Mouse (Mus musculus) MEL (cell line): ENCODE data around the gene Arpc3. TPM values are rescaled to one million over a fixed set of nuclear protein-coding genes. Genes with fewer than 3 reads are reported as not detected.
A peak's percentile ranks its signal among the peaks of the same experiment; 100 is the strongest.
"Not testable (repeated sequence)": the region's sequence is repeated elsewhere in the genome, so short reads cannot be mapped to it uniquely, and the experiment has no call there.

Experiments used
- DNase-seq: peaks from one replicate; pipeline ENCODE4 v3.0.0; 2011; ENCODE audit warnings: low read depth, low spot score
- H3K27ac ChIP-seq: 2 replicates; pipeline ENCODE4 v1.5.1; 2012; ENCODE audit warnings: low read depth, mild to moderate bottlenecking, control low read depth, low read length, moderate library complexity; ENCODE audit not compliant: control insufficient read depth
- H3K27me3 ChIP-seq, 2 experiments: fragments of 150-350 bp in 1 of 2; sonication (generic) in 1 of 2; 2 replicates each; pipeline ENCODE4 v1.6.1; 2012; ENCODE audit warnings: low read length in 2 of 2, mild to moderate bottlenecking in 2 of 2, improper control_type of control experiment in 1 of 2, moderate library complexity in 1 of 2; ENCODE audit not compliant: insufficient read depth in 2 of 2, control insufficient read depth in 1 of 2
- H3K36me3 ChIP-seq, 2 experiments: 2 replicates each; pipeline ENCODE4 v1.6.1; 2012 to 2014; ENCODE audit warnings: low read length in 2 of 2, improper control_type of control experiment in 1 of 2, inconsistent platforms in 1 of 2, mild to moderate bottlenecking in 1 of 2; ENCODE audit not compliant: insufficient read depth in 2 of 2, control insufficient read depth in 1 of 2
- H3K4me1 ChIP-seq, 2 experiments: fragments of 150-350 bp in 1 of 2; sonication (generic) in 1 of 2; 2 replicates each; pipeline ENCODE4 v1.6.1; 2012; ENCODE audit warnings: low read length in 2 of 2, improper control_type of control experiment in 1 of 2, mild to moderate bottlenecking in 1 of 2; ENCODE audit not compliant: insufficient read depth in 2 of 2, control insufficient read depth in 1 of 2
- H3K4me3 ChIP-seq, 2 experiments: fragments of 150-350 bp in 1 of 2; sonication (generic) in 1 of 2; 2 replicates each; pipeline ENCODE4 v1.5.1; 2012; ENCODE audit warnings: low read depth in 2 of 2, low read length in 2 of 2, mild to moderate bottlenecking in 2 of 2, moderate library complexity in 2 of 2, control low read depth in 1 of 2, improper control_type of control experiment in 1 of 2; ENCODE audit not compliant: control insufficient read depth in 1 of 2, insufficient read depth in 1 of 2
- H3K79me2 ChIP-seq: 2 replicates; pipeline ENCODE4 v1.6.1; 2012; ENCODE audit warnings: mild to moderate bottlenecking, low read length, moderate library complexity; ENCODE audit not compliant: control insufficient read depth, poor library complexity, insufficient read depth
- H3K9ac ChIP-seq: 2 replicates; pipeline ENCODE4 v1.6.1; 2012; ENCODE audit warnings: low read depth, mild to moderate bottlenecking, control low read depth, low read length, moderate library complexity; ENCODE audit not compliant: control insufficient read depth, poor library complexity, severe bottlenecking
- H3K9me3 ChIP-seq: fragments of 150-350 bp; sonication (generic); replicated peaks from 2 replicates; pipeline ENCODE4 v1.6.1; 2012; ENCODE audit warnings: mild to moderate bottlenecking, low read length, improper control_type of control experiment, moderate library complexity; ENCODE audit not compliant: insufficient read depth
- CTCF ChIP-seq, 3 experiments: IDR thresholded peaks in 2 of 3; conservative IDR thresholded peaks in 1 of 3; 2 replicates each; pipeline ENCODE4 v1.5.1; 2011 to 2012; ENCODE audit warnings: low read length in 3 of 3, low read depth in 2 of 3, mild to moderate bottlenecking in 2 of 3, improper control_type of control experiment in 1 of 3, inconsistent platforms in 1 of 3, mixed read lengths in 1 of 3, moderate library complexity in 1 of 3; ENCODE audit not compliant: control insufficient read depth in 1 of 3, insufficient read depth in 1 of 3, poor library complexity in 1 of 3, severe bottlenecking in 1 of 3
- E2F4 ChIP-seq: IDR thresholded peaks from 2 replicates; pipeline ENCODE4 v1.6.1; 2011; ENCODE audit warnings: low read depth, low read length, improper control_type of control experiment, borderline replicate concordance
- GABPA ChIP-seq: IDR thresholded peaks from 2 replicates; pipeline ENCODE4 v1.6.1; 2012; ENCODE audit warnings: low read depth, mild to moderate bottlenecking, inconsistent platforms, low read length, improper control_type of control experiment, moderate library complexity
- GATA1 ChIP-seq: IDR thresholded peaks from 2 replicates; pipeline ENCODE4 v1.6.1; 2011; ENCODE audit warnings: low read depth, low read length, improper control_type of control experiment
- JUND ChIP-seq: IDR thresholded peaks from 2 replicates; pipeline ENCODE4 v1.6.1; 2011; ENCODE audit warnings: low read depth, mild to moderate bottlenecking, improper control_type of control experiment, low read length
- MAZ ChIP-seq: IDR thresholded peaks from 2 replicates; pipeline ENCODE4 v1.6.1; 2012; ENCODE audit warnings: low read depth, mild to moderate bottlenecking, inconsistent platforms, low read length, improper control_type of control experiment
- MEF2A ChIP-seq: IDR thresholded peaks from 2 replicates; pipeline ENCODE4 v1.6.1; 2014; ENCODE audit warnings: low read depth, mild to moderate bottlenecking, inconsistent platforms, low read length, improper control_type of control experiment; ENCODE audit not compliant: poor library complexity, insufficient replicate concordance, severe bottlenecking; ENCODE audit errors: extremely low read depth
- MYB ChIP-seq: IDR thresholded peaks from 2 replicates; pipeline ENCODE4 v1.6.1; 2011; ENCODE audit warnings: mild to moderate bottlenecking, low read depth, low read length, improper control_type of control experiment
- NELFE ChIP-seq: IDR thresholded peaks from 2 replicates; pipeline ENCODE4 v1.6.1; 2011; ENCODE audit warnings: low read depth, low read length, improper control_type of control experiment
- POLR2A ChIP-seq, 2 experiments: IDR thresholded peaks; 2 replicates each; pipeline ENCODE4 v1.6.1; 2011 to 2012; ENCODE audit warnings: low read length in 2 of 2, mild to moderate bottlenecking in 2 of 2, control low read depth in 1 of 2, improper control_type of control experiment in 1 of 2, low read depth in 1 of 2, moderate library complexity in 1 of 2; ENCODE audit not compliant: control insufficient read depth in 1 of 2, insufficient read depth in 1 of 2, poor library complexity in 1 of 2
- UBTF ChIP-seq: IDR thresholded peaks from 2 replicates; pipeline ENCODE4 v1.6.1; 2012; ENCODE audit warnings: low read depth, mild to moderate bottlenecking, inconsistent platforms, low read length, improper control_type of control experiment, moderate library complexity, borderline replicate concordance; ENCODE audit not compliant: insufficient read depth
- USF1 ChIP-seq: IDR thresholded peaks from 2 replicates; pipeline ENCODE4 v1.6.1; 2014; ENCODE audit warnings: low read depth, mild to moderate bottlenecking, inconsistent platforms, low read length, improper control_type of control experiment, moderate library complexity
- USF2 ChIP-seq, 2 experiments: IDR thresholded peaks; 2 replicates each; pipeline ENCODE4 v1.6.1; 2011 to 2012; ENCODE audit warnings: improper control_type of control experiment in 2 of 2, low read length in 2 of 2, borderline replicate concordance in 1 of 2, inconsistent platforms in 1 of 2, low read depth in 1 of 2, mild to moderate bottlenecking in 1 of 2; ENCODE audit not compliant: insufficient read depth in 1 of 2
- ZKSCAN1 ChIP-seq: IDR thresholded peaks from 2 replicates; pipeline ENCODE4 v1.6.1; 2012; ENCODE audit warnings: low read depth, mild to moderate bottlenecking, inconsistent platforms, low read length, improper control_type of control experiment, moderate library complexity
- polyA plus RNA-seq, 2 experiments: library from polyadenylated mRNA; stranded (reverse) in 1 of 2; unstranded in 1 of 2; fragments of >175 nt in 1 of 2; fragments of >200 nt in 1 of 2; gene quantifications; 2 replicates each; pipeline versions ENCODE4 v1.2.1 to v1.2.4; 2012; ENCODE audit warnings: low replicate concordance in 2 of 2, low read depth in 1 of 2; ENCODE audit not compliant: insufficient read length in 2 of 2, insufficient read depth in 1 of 2, missing spikeins in 1 of 2
- total RNA-seq: library from RNA; depleted of rRNA; stranded (reverse); fragments of 300-350 nt; gene quantifications from 2 replicates; pipeline ENCODE4 v1.2.3, GENCODE M21; 2012

The Arpc3 gene
- total and polyA plus RNA-seq, 3 experiments: 365 to 1,109 (median 433) TPM

DNA sequence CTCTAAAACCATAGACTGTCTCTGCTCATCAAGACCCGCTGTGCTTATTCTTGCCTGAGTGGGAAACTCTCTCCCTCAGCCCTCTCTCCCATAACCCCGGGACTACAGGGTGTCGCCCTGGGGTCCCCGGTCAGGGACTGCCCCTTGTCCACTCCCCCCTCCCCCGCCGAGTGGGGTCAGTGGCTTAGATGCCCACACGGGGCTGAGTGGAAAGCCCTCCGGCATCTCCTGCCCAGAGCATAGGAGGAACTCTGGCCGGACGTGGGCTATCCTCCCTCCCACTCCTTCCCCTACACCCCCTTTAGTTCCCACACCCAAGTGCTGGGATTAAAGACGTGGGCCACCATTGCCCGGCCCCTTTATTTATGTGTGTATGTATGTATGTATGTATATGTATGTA is 23.8 kb downstream of the Arpc3 start:
- Histone ChIP-seq H3K27ac (no peak overlapping the region), H3K79me2 (no peaks in the 10 kb centered on the region), H3K9me3 (no peaks in the 10 kb centered on the region), H3K27me3 (no peaks in the 10 kb centered on the region), H3K9ac (no peak overlapping the region), H3K36me3 (peaks cover 0 to 2% of the 10 kb centered on the region in 2 experiments; a peak in 1 of 4 replicates)
- DNase-seq: no peak
- TF ChIP-seq E2F4 (no peak), ZKSCAN1 (no peak), MYB (no peak), MEF2A (no peak), JUND (no peak), GABPA (no peak), NELFE (no peak), MAZ (no peak), UBTF (no peak)
- TF ChIP-seq, all 39 proteins: peak for 0
- Histone ChIP-seq H3K4me1 (peaks cover 0 to 4% of the 10 kb centered on the region in 2 experiments; a peak in 1 of 4 replicates), H3K4me3 (no peak overlapping the region)

DNA sequence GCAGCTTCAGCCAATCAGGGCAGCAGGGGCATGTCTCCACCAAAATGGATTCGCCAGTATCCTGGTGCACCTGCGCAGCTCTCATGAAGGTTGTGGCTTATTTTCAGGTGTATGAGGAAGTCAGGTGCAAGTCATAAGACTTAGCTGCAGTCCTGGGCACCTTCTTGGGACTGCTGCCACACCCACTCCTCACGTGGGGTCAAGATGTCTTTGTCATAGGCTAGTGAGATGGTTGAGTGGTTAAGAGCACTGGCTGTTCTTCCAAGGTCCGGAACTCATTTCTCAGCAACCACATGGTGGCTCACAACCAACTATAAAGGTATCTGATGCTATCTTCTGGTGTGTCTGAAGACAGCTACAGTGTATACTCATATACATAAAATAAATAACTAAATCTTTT is 29.0 kb downstream of the Arpc3 start:
- H3K36me3 ChIP-seq, H3K27me3 ChIP-seq, H3K9me3 ChIP-seq, H3K4me1 ChIP-seq: not testable (repeated sequence)
- H3K9ac ChIP-seq: peak overlapping the region; percentile 94; the same call in 1 of the 2 replicates
- DNase-seq: peak; percentile 72
- peak overlapping the region in 1 of 2 experiments; percentile 97; a peak in 3 of 4 replicates for H3K4me3 ChIP-seq
- TF ChIP-seq USF2 (IDR thresholded peaks at IDR 0.05; ENCODE audit: borderline replicate concordance in 1 of 2, insufficient read depth in 1 of 2, low read depth in 1 of 2, low read length in 2 of 2): 0 out of 4 replicates have a peak, but pooled peaks of 1 of the 2 experiments have one; percentile 27
- 0 out of 2 replicates have a peak, but pooled peaks have one; percentile 12 for TF ChIP-seq GATA1
- peak; percentile 80 for TF ChIP-seq USF1
- 0 out of 6 replicates have a peak, but pooled peaks of 1 of the 3 experiments have one; percentile 0 for TF ChIP-seq CTCF (IDR thresholded peaks at IDR 0.05 in 2 of 3, conservative IDR thresholded peaks at IDR 0.05 in 1 of 3; ENCODE audit: control insufficient read depth in 1 of 3, insufficient read depth in 1 of 3, low read depth in 2 of 3, low read length in 3 of 3, poor library complexity in 1 of 3, severe bottlenecking in 1 of 3)
- 0 out of 4 replicates have a peak, but pooled peaks of 1 of the 2 experiments have one; percentile 26 for TF ChIP-seq POLR2A (IDR thresholded peaks at IDR 0.05; ENCODE audit: control insufficient read depth in 1 of 2, insufficient read depth in 1 of 2, low read depth in 1 of 2, low read length in 2 of 2, poor library complexity in 1 of 2)
- peak overlapping the region; percentile 61 for H3K27ac ChIP-seq
- peaks cover 26% of the 10 kb centered on the region for H3K79me2 ChIP-seq
